Mouse (Mus musculus) splenic B cell, adult 2 months (primary cell): ENCODE results near the gene Spop.

Experiments
- DNase-seq: peaks from one replicate; pipeline ENCODE4 v3.0.0-alpha.2; 2011; ENCODE audit warnings: low read depth, low spot score
- H3K27me3 ChIP-seq: 2 replicates; pipeline ENCODE4 v1.6.1; 2012; ENCODE audit warnings: mild to moderate bottlenecking, low read length, moderate library complexity, mixed read lengths; ENCODE audit not compliant: control insufficient read depth, poor library complexity, insufficient read depth, severe bottlenecking
- H3K36me3 ChIP-seq: 2 replicates; pipeline ENCODE4 v1.6.1; 2012; ENCODE audit warnings: mild to moderate bottlenecking, low read length, moderate library complexity, mixed read lengths; ENCODE audit not compliant: control insufficient read depth, poor library complexity, insufficient read depth, severe bottlenecking

The Spop gene

GRCm38 (mm10) chr11:95417341-95417740, 3.5 kb downstream of the Spop start:
- no peak for DNase-seq

GRCm38 (mm10) chr11:95420880-95421435, 7.1 kb downstream of the Spop start:
- no peaks in the 10 kb centered on the region for H3K36me3 ChIP-seq
- no peaks in the 10 kb centered on the region for H3K27me3 ChIP-seq
- DNase-seq, result no peak

More at GRCm38 (mm10) chr11:95417341-95417740, 3.5 kb downstream of the Spop start:
- H3K27me3 ChIP-seq, result no peaks in the 10 kb centered on the region
- H3K36me3 ChIP-seq, result no peaks in the 10 kb centered on the region

DNA sequence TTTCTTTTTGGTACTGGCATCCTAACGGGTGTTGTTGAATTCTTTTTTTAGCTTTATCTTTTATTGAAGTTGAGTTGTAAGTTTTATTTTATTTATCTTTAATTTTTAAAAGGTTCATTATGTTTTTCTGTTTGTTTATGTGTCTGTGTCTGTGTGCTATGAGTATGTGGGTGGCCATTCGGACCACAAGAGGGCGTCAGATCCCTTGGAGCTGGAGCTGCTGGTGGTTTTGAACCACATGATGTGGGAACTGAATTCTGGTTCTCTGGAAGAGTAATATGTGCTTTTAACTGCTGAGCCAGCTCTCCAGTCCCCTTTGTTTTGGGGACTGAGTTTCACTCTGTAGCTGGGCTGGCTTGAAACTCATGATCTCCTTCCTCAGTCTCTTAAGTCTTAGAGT, 9.6 kb downstream of the Spop start:
- H3K27me3 ChIP-seq, result no peaks in the 10 kb centered on the region
- no peak for DNase-seq
- H3K36me3 ChIP-seq, result no peaks in the 10 kb centered on the region

DNA sequence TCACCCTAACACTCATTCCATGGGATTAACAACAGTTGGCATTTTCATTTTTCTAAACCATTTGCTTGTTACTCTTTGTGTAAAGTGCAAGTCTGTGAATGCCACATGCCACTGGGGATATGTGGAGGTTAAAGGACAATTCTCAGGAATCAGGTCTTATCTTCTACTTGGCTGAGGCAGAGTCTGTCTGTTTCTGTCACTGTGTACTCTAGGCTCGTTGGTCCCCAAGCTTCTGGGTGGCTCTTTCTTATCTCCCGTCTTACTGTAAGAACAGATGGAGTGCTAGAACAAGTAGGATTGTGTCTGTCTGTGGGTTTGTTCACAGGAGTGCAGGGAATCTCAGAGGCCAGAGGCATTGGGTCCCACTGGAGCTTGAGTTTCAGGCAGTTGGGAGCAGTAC, 17.5 kb downstream of the Spop start:
- Histone ChIP-seq H3K36me3 (no peaks in the 10 kb centered on the region), H3K27me3 (no peaks in the 10 kb centered on the region)
- no peak for DNase-seq

DNA sequence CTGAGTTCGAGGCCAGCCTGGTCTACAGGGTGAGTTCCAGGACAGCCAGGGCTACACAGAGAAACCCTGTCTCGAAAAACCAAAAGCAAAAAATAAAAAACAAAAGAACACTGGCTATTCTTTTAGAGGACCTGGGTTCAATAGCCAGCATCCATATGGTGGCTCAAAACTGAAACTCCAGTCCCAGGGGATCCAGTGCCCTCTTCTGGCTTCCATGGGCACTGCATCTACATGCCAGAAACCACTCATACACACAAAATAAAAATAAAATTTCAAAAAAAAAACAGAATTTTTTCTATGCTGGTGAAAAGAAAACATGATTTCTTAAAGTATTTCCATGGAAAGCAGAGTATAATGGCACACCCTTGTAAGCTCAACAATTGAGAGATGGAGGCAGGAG, 18.3 kb downstream of the Spop start:
- H3K36me3 ChIP-seq, result no peaks in the 10 kb centered on the region
- H3K27me3 ChIP-seq, result no peaks in the 10 kb centered on the region
- peak; percentile 66 for DNase-seq

DNA sequence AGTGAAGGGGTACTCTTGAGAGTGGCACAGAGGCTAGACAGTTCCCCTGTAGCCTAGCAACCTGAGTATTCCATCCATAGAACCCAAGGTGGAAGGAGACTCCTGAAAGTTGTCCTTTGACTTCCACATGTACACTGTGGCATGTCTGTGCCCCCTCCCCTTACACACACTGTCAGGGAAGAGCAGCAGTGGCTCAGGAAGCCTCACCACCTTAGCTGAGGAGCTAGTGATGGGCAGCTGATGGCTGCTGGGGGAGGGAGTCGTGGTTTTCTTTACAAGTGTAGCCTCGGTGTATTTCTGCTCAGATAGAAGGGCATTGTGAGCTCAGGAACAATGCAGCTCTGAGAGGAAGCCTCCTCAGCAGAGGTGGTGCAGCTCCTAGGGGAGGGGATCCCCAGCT, 31.5 kb downstream of the Spop start:
- Histone ChIP-seq H3K36me3 (0 out of 2 replicates have a peak, but pooled peaks cover 2% of the 10 kb centered on the region), H3K27me3 (no peaks in the 10 kb centered on the region)
- DNase-seq, result no peak

- Histone ChIP-seq H3K36me3 (0 out of 2 replicates have a peak, but pooled peaks cover 2% of the 10 kb centered on the region), H3K27me3 (no peaks in the 10 kb centered on the region)
- no peak for DNase-seq
These were observed 32.9 kb downstream of the Spop start for GRCm38 (mm10) chr11:95446580-95447305.

- H3K36me3 ChIP-seq, result 0 out of 2 replicates have a peak, but pooled peaks cover 2% of the 10 kb centered on the region
- H3K27me3 ChIP-seq, result no peaks in the 10 kb centered on the region
- DNase-seq, result no peak
These were observed 34.5 kb downstream of the Spop start for GRCm38 (mm10) chr11:95448346-95448745.

- DNase-seq, result no peak
- no peaks in the 10 kb centered on the region for H3K36me3 ChIP-seq
- H3K27me3 ChIP-seq, result no peaks in the 10 kb centered on the region
These were observed 41.5 kb downstream of the Spop start for GRCm38 (mm10) chr11:95455331-95455730.

DNA sequence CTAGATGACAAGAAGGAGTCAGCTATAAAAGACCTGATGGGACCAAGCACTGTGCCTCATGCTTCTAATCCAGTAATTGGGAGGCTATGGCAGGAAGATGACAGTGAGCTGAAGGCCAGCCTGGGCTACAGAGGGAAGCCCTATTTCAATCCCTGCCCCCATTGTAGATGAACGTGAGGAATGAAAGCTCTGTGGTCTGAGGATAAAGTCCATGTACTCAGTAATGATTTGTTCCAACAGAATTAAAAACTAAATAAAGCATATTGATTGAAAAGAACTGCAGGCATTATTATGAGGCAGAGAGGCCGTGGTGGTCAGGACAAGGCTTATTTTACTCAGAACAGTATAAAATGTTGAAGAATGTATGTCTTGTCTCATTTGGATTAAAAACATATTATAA, 47.0 kb downstream of the Spop start:
- H3K27me3 ChIP-seq, result no peaks in the 10 kb centered on the region
- H3K36me3 ChIP-seq, result no peaks in the 10 kb centered on the region
- no peak for DNase-seq

DNA sequence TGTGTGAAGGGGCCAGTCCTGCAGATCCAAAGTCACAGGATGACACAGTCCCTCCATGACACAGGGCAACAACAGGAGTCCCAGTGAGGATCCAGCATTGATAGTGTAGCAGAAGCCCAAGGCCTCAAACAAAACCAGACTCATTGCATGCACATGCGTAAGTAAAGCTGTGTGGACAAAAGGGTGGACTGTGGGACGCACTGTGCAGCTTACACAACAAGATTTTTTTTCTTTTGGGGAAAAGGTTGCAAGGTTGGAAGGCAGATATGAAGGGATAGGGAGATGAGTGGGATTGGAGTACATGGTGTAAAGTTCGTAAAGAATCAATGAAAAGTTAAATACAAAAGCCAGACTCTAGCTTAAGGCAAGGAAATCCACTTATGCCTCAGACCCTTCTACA, 48.3 kb downstream of the Spop start:
- Histone ChIP-seq H3K27me3 (no peaks in the 10 kb centered on the region), H3K36me3 (no peaks in the 10 kb centered on the region)
- no peak for DNase-seq

DNA sequence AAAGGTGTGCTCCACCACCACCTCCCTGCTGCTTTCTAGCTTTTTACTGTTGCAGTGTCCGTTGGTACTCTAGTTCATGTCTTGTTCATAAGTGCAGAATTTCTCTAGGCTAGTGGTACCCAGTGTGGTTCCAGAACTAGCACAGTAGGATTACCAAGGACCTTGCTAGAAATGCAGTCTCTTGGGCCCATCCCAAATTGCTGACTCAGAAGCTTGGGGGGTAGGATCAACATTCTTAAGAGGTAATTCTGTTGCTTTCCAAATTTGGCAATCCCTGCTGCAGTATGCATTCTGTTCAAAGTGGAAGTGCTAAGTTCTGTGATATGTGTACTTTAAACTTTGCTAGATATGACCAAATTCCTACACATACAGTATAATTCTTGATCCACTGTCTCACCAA, 53.9 kb downstream of the Spop start:
- no peak for DNase-seq
- Histone ChIP-seq H3K36me3 (peaks cover 1% of the 10 kb centered on the region; the same call in 1 of the 2 replicates), H3K27me3 (no peaks in the 10 kb centered on the region)

DNA sequence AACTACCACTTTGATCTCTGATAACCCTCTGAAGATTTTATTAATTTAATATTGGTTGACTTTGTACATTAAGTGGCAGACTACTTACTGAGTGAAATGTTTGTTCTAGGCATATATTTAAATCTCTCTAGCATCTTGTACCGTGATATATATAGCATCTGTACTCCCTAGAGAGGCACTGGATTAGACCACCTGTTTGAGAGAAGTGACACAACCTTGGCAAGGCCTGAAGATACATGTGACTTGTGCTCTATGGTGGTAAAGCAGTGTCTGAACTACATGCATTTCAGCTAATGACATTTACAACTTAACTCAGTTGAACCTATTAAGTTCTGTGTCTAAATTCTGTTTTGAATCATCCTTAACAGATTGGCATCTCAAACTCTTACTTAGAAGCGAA, 59.1 kb downstream of the Spop start:
- Histone ChIP-seq H3K36me3 (peaks cover 3% of the 10 kb centered on the region), H3K27me3 (no peaks in the 10 kb centered on the region)
- no peak for DNase-seq

- DNase-seq, result no peak
- Histone ChIP-seq H3K36me3 (peaks cover 5% of the 10 kb centered on the region), H3K27me3 (no peaks in the 10 kb centered on the region)
These were observed 59.6 kb downstream of the Spop start for GRCm38 (mm10) chr11:95473456-95473855.

DNA sequence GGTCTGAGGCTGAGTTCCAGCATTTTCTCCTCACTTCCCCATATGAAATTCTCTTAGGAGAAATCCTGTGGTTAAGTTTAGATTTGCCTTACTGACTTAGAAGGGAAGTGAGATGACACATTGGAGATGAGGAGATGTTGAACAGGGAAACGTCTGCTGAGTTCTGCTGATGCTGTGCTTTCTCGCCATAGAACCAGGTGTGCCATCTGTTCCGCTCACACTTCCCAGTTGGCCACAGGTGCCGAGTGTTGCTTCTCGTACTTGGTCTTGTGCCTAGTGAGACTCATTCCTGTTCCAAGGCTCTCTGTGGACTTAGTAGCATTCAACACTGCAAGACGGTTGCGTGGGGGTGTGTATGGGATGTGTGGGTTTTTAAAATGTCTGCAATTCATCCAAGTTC, 62.4 kb downstream of the Spop start:
- peaks cover 15% of the 10 kb centered on the region for H3K36me3 ChIP-seq
- no peak for DNase-seq
- H3K27me3 ChIP-seq, result no peaks in the 10 kb centered on the region

- peak; percentile 8 for DNase-seq
- Histone ChIP-seq H3K36me3 (peaks cover 14% of the 10 kb centered on the region), H3K27me3 (no peaks in the 10 kb centered on the region)
These were observed 65.6 kb downstream of the Spop start for GRCm38 (mm10) chr11:95479458-95479857.
